Comparison of ENCODE assay signal across 14 mouse cellular contexts in genomic region chr11:80077784-80078545, GRCm38 (mm10). TPM values are rescaled to one million over a fixed set of nuclear protein-coding genes. Genes with fewer than 3 reads are reported as not detected.
DNase-seq lines count a peak whose midpoint lies in the region; ATAC-seq and TF ChIP-seq lines count a peak whose summit lies in the region.
"Had no signal": no experiment of that assay in that cellular context is flagged by ENCODE, and none has a peak within 500 bp of the region (broad histone marks: within the 10 kb centered on the region; RNA-seq: fewer than 3 reads in every experiment).

No protein-coding gene starts in this region.

- DNase-seq in lung, postnatal 0 days (ENCODE audit: low spot score) = peak; percentile 36
- no peak for DNase-seq in lung, postnatal 4 days
- peak; percentile 13 for DNase-seq in MEL-GATA-1-ER (ENCODE audit: extremely low read depth, low read depth)
- DNase-seq in naive thymus-derived CD4-positive, alpha-beta T cell, adult 2 months (ENCODE audit: low read depth) = peak; percentile 60
- no peak for DNase-seq in cerebellum, postnatal 10 days
- no peak for DNase-seq in embryo, embryonic 11 days
- DNase-seq: cerebellum, postnatal 14 days; kidney, adult 11 months; right cerebral cortex, postnatal 14 days; thymus, postnatal 25 days had no signal

- ATAC-seq in lung, postnatal 0 days = no peak
- ATAC-seq: forebrain, embryonic 16.5 days had no signal

- H3K4me3 ChIP-seq in lung, postnatal 0 days (ENCODE audit: low read depth, low read length) = no peak overlapping the region
- H3K4me3 ChIP-seq in brown adipose tissue, adult 24 weeks (ENCODE audit: insufficient read depth, low read depth, low read length) = peak overlapping the region; percentile 13; the same call in 1 of the 2 replicates
- H3K4me3 ChIP-seq: embryonic facial prominence, embryonic 12.5 days; hindbrain, embryonic 12.5 days had no signal

- no peak for TF ChIP-seq CTCF in lung, postnatal 0 days (IDR thresholded peaks at IDR 0.05)

- no peak overlapping the region; the same call in 1 of the 2 replicates for H3K4me2 ChIP-seq in lung, postnatal 0 days (replicated peaks; ENCODE audit: low read depth, low read length)
- H3K4me2 ChIP-seq: hindbrain, embryonic 12.5 days had no signal

- H3K4me1 ChIP-seq in lung, postnatal 0 days (ENCODE audit: insufficient read depth, low read depth, low read length) = peaks cover 7% of the 10 kb centered on the region; the same call in 1 of the 2 replicates
- peaks cover 5% of the 10 kb centered on the region for H3K4me1 ChIP-seq in brown adipose tissue, adult 24 weeks (ENCODE audit: control insufficient read depth, insufficient read depth, insufficient read length, low read length)

- no peak for TF ChIP-seq EP300 in lung, postnatal 0 days (IDR thresholded peaks at IDR 0.05)

- peak overlapping the region; percentile 47 for H3K27ac ChIP-seq in lung, postnatal 0 days (ENCODE audit: low read length)
- no peak overlapping the region; the same call in 1 of the 2 replicates for H3K27ac ChIP-seq in brown adipose tissue, adult 24 weeks (replicated peaks; ENCODE audit: low read depth, low read length)
- H3K27ac ChIP-seq: embryonic facial prominence, embryonic 12.5 days; hindbrain, embryonic 12.5 days had no signal

- no peaks in the 10 kb centered on the region for H3K27me3 ChIP-seq in lung, postnatal 0 days (replicated peaks; ENCODE audit: insufficient read depth, low read length)
- H3K27me3 ChIP-seq: embryonic facial prominence, embryonic 12.5 days; hindbrain, embryonic 12.5 days had no signal

- H3K9me3 ChIP-seq in lung, postnatal 0 days (ENCODE audit: low read length) = no peaks in the 10 kb centered on the region
- H3K9me3 ChIP-seq: embryonic facial prominence, embryonic 12.5 days; hindbrain, embryonic 12.5 days had no signal

- H3K36me3 ChIP-seq in lung, postnatal 0 days (ENCODE audit: insufficient read depth, low read length) = no peaks in the 10 kb centered on the region
- H3K36me3 ChIP-seq: embryonic facial prominence, embryonic 12.5 days; hindbrain, embryonic 12.5 days had no signal

- 54% methylated on average over 13 of the region's 14 CpGs for whole genome bisulfite sequencing in lung, postnatal 0 days

- H3K9ac ChIP-seq in lung, postnatal 0 days (replicated peaks; ENCODE audit: low read depth) = no peak overlapping the region
- H3K9ac ChIP-seq: embryonic facial prominence, embryonic 12.5 days; hindbrain, embryonic 12.5 days had no signal

RNA-seq across cellular contexts. Expression of gene Crlf3, which starts 2.8 kb away (rescaled TPM):
- 40.8 and 42.4 TPM in 2 replicates for polyA plus RNA-seq in lung, postnatal 0 days (2015; fragmentation: Nextera tagmentation; extraction: Ambion mirVana)
- polyA plus RNA-seq in brown adipose tissue, adult 24 weeks (2012; ENCODE audit: insufficient read depth, insufficient read length, missing spikeins) = 10.1 and 10.6 TPM in 2 replicates

RNA-seq across cellular contexts. Expression of gene Atad5, which starts 11.2 kb away (rescaled TPM):
- 1.7 and 2.0 TPM in 2 replicates for polyA plus RNA-seq in lung, postnatal 0 days (2015; fragmentation: Nextera tagmentation; extraction: Ambion mirVana)
- 0.75 and 0.79 TPM in 2 replicates for polyA plus RNA-seq in brown adipose tissue, adult 24 weeks (2012; ENCODE audit: insufficient read depth, insufficient read length, missing spikeins)

Comparison
In these comparisons a context has a peak if more than half of its experiments do, and no peak if none do; other contexts are left out.
1. DNase-seq: peak in lung, postnatal 0 days (single experiment), MEL-GATA-1-ER (single experiment) and naive thymus-derived CD4-positive, alpha-beta T cell, adult 2 months (single experiment); none in lung, postnatal 4 days (0 of 2), cerebellum, postnatal 10 days (0 of 2) and embryo, embryonic 11 days (single experiment).